Mouse (Mus musculus) liver, embryonic 15.5 days (tissue): ENCODE results near the gene Usp54. TPM values are rescaled to one million over a fixed set of nuclear protein-coding genes. Genes with fewer than 3 reads are reported as not detected.

Experiments
- ATAC-seq: fragments of 200-750 bp; cut with Nextera tagmentation; 2 replicates; pipeline ENCODE4 v1.8.0; 2017; ENCODE audit warnings: moderate number of reproducible peaks, mild to moderate bottlenecking, moderate library complexity; ENCODE audit not compliant: insufficient read depth
- H3K27ac ChIP-seq: fragments of 300-500 bp; sonication (generic); replicated peaks from 2 replicates; pipeline ENCODE4 v1.5.1; 2015; ENCODE audit warnings: mild to moderate bottlenecking, inconsistent platforms
- H3K27me3 ChIP-seq: fragments of 300-500 bp; sonication (generic); 2 replicates; pipeline ENCODE4 v1.6.1; 2015; ENCODE audit warnings: mild to moderate bottlenecking, inconsistent platforms
- H3K36me3 ChIP-seq: fragments of 300-500 bp; sonication (generic); replicated peaks from 2 replicates; pipeline ENCODE4 v1.6.1; 2015; ENCODE audit warnings: moderate library complexity, mild to moderate bottlenecking, inconsistent platforms
- H3K4me1 ChIP-seq: fragments of 300-500 bp; sonication (generic); replicated peaks from 2 replicates; pipeline ENCODE4 v1.6.1; 2015; ENCODE audit warnings: inconsistent platforms
- H3K4me2 ChIP-seq: fragments of 300-500 bp; sonication (generic); 2 replicates; pipeline ENCODE4 v1.6.1; 2015; ENCODE audit warnings: moderate library complexity, mild to moderate bottlenecking, inconsistent platforms
- H3K4me3 ChIP-seq: fragments of 300-500 bp; sonication (generic); replicated peaks from 2 replicates; pipeline ENCODE4 v1.5.1; 2015; ENCODE audit warnings: mild to moderate bottlenecking, inconsistent platforms
- H3K9ac ChIP-seq: fragments of 300-500 bp; sonication (generic); 2 replicates; pipeline ENCODE4 v1.6.1; 2015; ENCODE audit warnings: moderate library complexity, mild to moderate bottlenecking, inconsistent platforms
- H3K9me3 ChIP-seq: fragments of 300-500 bp; sonication (generic); replicated peaks from 2 replicates; pipeline ENCODE4 v1.6.1; 2016; ENCODE audit warnings: inconsistent platforms
- WGBS: fragments of 180-500 bp; shearing (Covaris S2); methylation state at CpG from one replicate; pipeline ENCODE4 v1.1.7; 2015; ENCODE audit warnings: mixed read lengths; ENCODE audit not compliant: insufficient replicate concordance; 5-methylcytosine and 5-hydroxymethylcytosine counted together
- polyA plus RNA-seq: library from polyadenylated mRNA; unstranded; fragments of >200 nt; fragmentation: Nextera tagmentation; extraction: Ambion mirVana; gene quantifications from 2 replicates; pipeline ENCODE4 v1.2.1, GENCODE M21; 2015

The Usp54 gene
- polyA plus RNA-seq, 1 experiment from 2014 or later: 0.78 TPM

GRCm38 (mm10) chr14:20631253-20631652, 9.6 kb downstream of the Usp54 start:
- Histone ChIP-seq H3K36me3 (no peaks in the 10 kb centered on the region), H3K4me3 (no peak overlapping the region), H3K9ac (no peak overlapping the region), H3K27ac (no peak overlapping the region), H3K4me2 (no peak overlapping the region), H3K9me3 (no peaks in the 10 kb centered on the region), H3K27me3 (no peaks in the 10 kb centered on the region), H3K4me1 (no peaks in the 10 kb centered on the region; the same call in 1 of the 2 replicates)
- no peak for ATAC-seq
- WGBS: 37% methylated on average over 4 of the region's 4 CpGs

GRCm38 (mm10) chr14:20626971-20627370, 13.9 kb downstream of the Usp54 start:
- Histone ChIP-seq H3K36me3 (no peaks in the 10 kb centered on the region), H3K4me3 (no peak overlapping the region), H3K27ac (no peak overlapping the region), H3K4me2 (no peak overlapping the region), H3K27me3 (no peaks in the 10 kb centered on the region), H3K9ac (no peak overlapping the region), H3K9me3 (no peaks in the 10 kb centered on the region), H3K4me1 (peaks cover 7% of the 10 kb centered on the region)
- ATAC-seq: no peak
- WGBS: 64% methylated on average over 3 of the region's 3 CpGs

GRCm38 (mm10) chr14:20626447-20626846, 14.4 kb downstream of the Usp54 start:
- no peak overlapping the region for H3K27ac ChIP-seq
- ATAC-seq: no peak
- WGBS: 73% methylated on average over 2 of the region's 2 CpGs
- no peak overlapping the region for H3K4me3 ChIP-seq
- peaks cover 7% of the 10 kb centered on the region for H3K4me1 ChIP-seq
- H3K27me3 ChIP-seq: no peaks in the 10 kb centered on the region
- H3K9me3 ChIP-seq: no peaks in the 10 kb centered on the region
- H3K36me3 ChIP-seq: no peaks in the 10 kb centered on the region
- no peak overlapping the region for H3K4me2 ChIP-seq
- H3K9ac ChIP-seq: no peak overlapping the region

GRCm38 (mm10) chr14:20622907-20623306, 18.0 kb downstream of the Usp54 start:
- WGBS: 75% methylated on average over 3 of the region's 3 CpGs
- Histone ChIP-seq H3K4me1 (peaks cover 12% of the 10 kb centered on the region), H3K4me3 (no peak overlapping the region)

GRCm38 (mm10) chr14:20622412-20622811, 18.5 kb downstream of the Usp54 start:
- Histone ChIP-seq H3K36me3 (no peaks in the 10 kb centered on the region), H3K4me3 (no peak overlapping the region), H3K9me3 (no peaks in the 10 kb centered on the region), H3K27ac (no peak overlapping the region), H3K4me2 (no peak overlapping the region), H3K27me3 (no peaks in the 10 kb centered on the region), H3K9ac (no peak overlapping the region), H3K4me1 (peaks cover 12% of the 10 kb centered on the region)
- WGBS: 31% methylated on average over 2 of the region's 2 CpGs
- no peak; the same call in 1 of the 2 replicates for ATAC-seq

More at GRCm38 (mm10) chr14:20622907-20623306, 18.0 kb downstream of the Usp54 start:
- Histone ChIP-seq H3K9me3 (no peaks in the 10 kb centered on the region), H3K9ac (no peak overlapping the region), H3K4me2 (no peak overlapping the region), H3K27me3 (no peaks in the 10 kb centered on the region), H3K27ac (no peak overlapping the region), H3K36me3 (no peaks in the 10 kb centered on the region)
- no peak for ATAC-seq

- Histone ChIP-seq H3K9me3 (no peaks in the 10 kb centered on the region), H3K4me3 (no peak overlapping the region), H3K9ac (no peak overlapping the region), H3K4me1 (peaks cover 12% of the 10 kb centered on the region), H3K4me2 (no peak overlapping the region), H3K27me3 (no peaks in the 10 kb centered on the region), H3K36me3 (no peaks in the 10 kb centered on the region), H3K27ac (no peak overlapping the region)
- no peak for ATAC-seq
- WGBS: 65% methylated on average over 2 of the region's 2 CpGs
Observed at GRCm38 (mm10) chr14:20621903-20622302, 19.0 kb downstream of the Usp54 start.

GRCm38 (mm10) chr14:20619131-20619530, 21.7 kb downstream of the Usp54 start:
- Histone ChIP-seq H3K4me3 (no peak overlapping the region), H3K9ac (no peak overlapping the region), H3K27me3 (no peaks in the 10 kb centered on the region), H3K36me3 (no peaks in the 10 kb centered on the region), H3K4me1 (peaks cover 34% of the 10 kb centered on the region), H3K27ac (no peak overlapping the region), H3K9me3 (no peaks in the 10 kb centered on the region), H3K4me2 (no peak overlapping the region)
- ATAC-seq: no peak

GRCm38 (mm10) chr14:20618211-20618610, 22.7 kb downstream of the Usp54 start:
- Histone ChIP-seq H3K27me3 (no peaks in the 10 kb centered on the region), H3K4me2 (no peak overlapping the region), H3K36me3 (no peaks in the 10 kb centered on the region), H3K9me3 (no peaks in the 10 kb centered on the region), H3K27ac (no peak overlapping the region), H3K9ac (no peak overlapping the region), H3K4me1 (peaks cover 34% of the 10 kb centered on the region), H3K4me3 (no peak overlapping the region)
- 0 out of 2 replicates have a peak, but pooled peaks have one; percentile 28 for ATAC-seq
- 20% methylated on average over 5 of the region's 5 CpGs for WGBS

- WGBS: 27% methylated on average over 2 of the region's 2 CpGs
- no peak for ATAC-seq
- Histone ChIP-seq H3K9me3 (no peaks in the 10 kb centered on the region), H3K27ac (no peak overlapping the region), H3K4me2 (no peak overlapping the region), H3K9ac (no peak overlapping the region), H3K4me1 (peaks cover 27% of the 10 kb centered on the region), H3K36me3 (no peaks in the 10 kb centered on the region), H3K27me3 (no peaks in the 10 kb centered on the region), H3K4me3 (no peak overlapping the region)
Observed at GRCm38 (mm10) chr14:20616421-20616820, 24.4 kb downstream of the Usp54 start.

GRCm38 (mm10) chr14:20615075-20615474, 25.8 kb downstream of the Usp54 start:
- H3K27me3 ChIP-seq: no peaks in the 10 kb centered on the region
- no peaks in the 10 kb centered on the region for H3K36me3 ChIP-seq
- no peaks in the 10 kb centered on the region for H3K9me3 ChIP-seq
- ATAC-seq: no peak
- no peak overlapping the region for H3K9ac ChIP-seq
- H3K4me1 ChIP-seq: peaks cover 32% of the 10 kb centered on the region
- WGBS: 85% methylated on average over 2 of the region's 2 CpGs
- no peak overlapping the region for H3K4me3 ChIP-seq
- H3K27ac ChIP-seq: no peak overlapping the region
- H3K4me2 ChIP-seq: no peak overlapping the region

GRCm38 (mm10) chr14:20612820-20613219, 28.0 kb downstream of the Usp54 start:
- no peak for ATAC-seq
- H3K27me3 ChIP-seq: no peaks in the 10 kb centered on the region
- 94% methylated on average over 1 of the region's 1 CpGs for WGBS
- no peak overlapping the region for H3K9ac ChIP-seq
- no peak overlapping the region for H3K4me2 ChIP-seq
- no peaks in the 10 kb centered on the region for H3K36me3 ChIP-seq
- H3K4me3 ChIP-seq: no peak overlapping the region
- no peaks in the 10 kb centered on the region for H3K9me3 ChIP-seq
- peaks cover 28% of the 10 kb centered on the region for H3K4me1 ChIP-seq
- no peak overlapping the region for H3K27ac ChIP-seq

GRCm38 (mm10) chr14:20610146-20610545, 30.7 kb downstream of the Usp54 start:
- WGBS: 73% methylated on average over 4 of the region's 4 CpGs
- Histone ChIP-seq H3K27me3 (no peaks in the 10 kb centered on the region), H3K27ac (no peak overlapping the region), H3K9me3 (no peaks in the 10 kb centered on the region), H3K4me1 (peaks cover 13% of the 10 kb centered on the region), H3K36me3 (no peaks in the 10 kb centered on the region), H3K4me3 (no peak overlapping the region), H3K4me2 (no peak overlapping the region), H3K9ac (no peak overlapping the region)
- ATAC-seq: no peak
